ENCODE assay signal across 8 mouse cellular contexts in genomic region chr16:98081140-98081539, GRCm38 (mm10). TPM values are rescaled to one million over a fixed set of nuclear protein-coding genes. Genes with fewer than 3 reads are reported as not detected.
A peak's percentile ranks its signal among the peaks of the same experiment; 100 is the strongest.
DNase-seq lines count a peak whose midpoint lies in the region; ATAC-seq and TF ChIP-seq lines count a peak whose summit lies in the region.
"Not testable (repeated sequence)": the region's sequence is repeated elsewhere in the genome, so short reads cannot be mapped to it uniquely, and the experiment has no call there.

No protein-coding gene starts in this region.

- TF ChIP-seq POLR2A in ES-Bruce4 (IDR thresholded peaks at IDR 0.05; ENCODE audit: insufficient read depth, low read length), result not testable (repeated sequence)

- H3K4me3 ChIP-seq in ES-Bruce4 (ENCODE audit: low read depth, low read length), result not testable (repeated sequence)
- peak overlapping the region; percentile 74 for H3K4me3 ChIP-seq in forebrain, embryonic 12.5 days (replicated peaks)
- H3K4me3 ChIP-seq in heart, postnatal 0 days (ENCODE audit: low read depth, low read length), result peak overlapping the region; percentile 77
- peak overlapping the region; percentile 72 for H3K4me3 ChIP-seq in kidney, embryonic 14.5 days (ENCODE audit: low read length)
- peak overlapping the region; percentile 78 for H3K4me3 ChIP-seq in liver, embryonic 12.5 days
- peak overlapping the region; percentile 76 for H3K4me3 ChIP-seq in midbrain, embryonic 12.5 days
- H3K4me3 ChIP-seq in stomach, embryonic 14.5 days (ENCODE audit: low read depth, low read length), result peak overlapping the region; percentile 66

- H3K9me3 ChIP-seq in ES-Bruce4 (replicated peaks; ENCODE audit: control insufficient read depth, insufficient read depth, low read length, poor library complexity, severe bottlenecking); forebrain, embryonic 12.5 days; heart, postnatal 0 days (replicated peaks; ENCODE audit: control insufficient read depth, low read length); kidney, embryonic 14.5 days (ENCODE audit: control insufficient read depth, low read length); liver, embryonic 12.5 days (replicated peaks); midbrain, embryonic 12.5 days; stomach, embryonic 14.5 days (ENCODE audit: control insufficient read depth, low read depth, low read length): not testable (repeated sequence)

- H3K36me3 ChIP-seq in ES-Bruce4 (ENCODE audit: control insufficient read depth, insufficient read depth, low read length, poor library complexity, severe bottlenecking); forebrain, embryonic 12.5 days (replicated peaks); heart, postnatal 0 days (replicated peaks; ENCODE audit: control insufficient read depth, insufficient read depth, low read length); kidney, embryonic 14.5 days (ENCODE audit: control insufficient read depth, insufficient read depth, low read length); midbrain, embryonic 12.5 days; stomach, embryonic 14.5 days (ENCODE audit: control insufficient read depth, insufficient read depth, low read length): not testable (repeated sequence)
- peaks cover 22% of the 10 kb centered on the region for H3K36me3 ChIP-seq in liver, embryonic 12.5 days

- H3K27ac ChIP-seq in ES-Bruce4 (ENCODE audit: insufficient read depth, low read length); heart, postnatal 0 days (ENCODE audit: low read depth); kidney, embryonic 14.5 days (ENCODE audit: low read depth, low read length); liver, embryonic 12.5 days; stomach, embryonic 14.5 days (ENCODE audit: low read length): not testable (repeated sequence)
- H3K27ac ChIP-seq in forebrain, embryonic 12.5 days, result peak overlapping the region; percentile 82
- H3K27ac ChIP-seq in midbrain, embryonic 12.5 days (replicated peaks), result peak overlapping the region; percentile 66; the same call in 1 of the 2 replicates

- peak overlapping the region; percentile 65 for H3K4me2 ChIP-seq in forebrain, embryonic 12.5 days
- peak overlapping the region; percentile 87 for H3K4me2 ChIP-seq in heart, postnatal 0 days (ENCODE audit: low read depth, low read length)
- peak overlapping the region; percentile 61 for H3K4me2 ChIP-seq in kidney, embryonic 14.5 days (replicated peaks; ENCODE audit: low read depth, low read length)
- peak overlapping the region; percentile 76 for H3K4me2 ChIP-seq in liver, embryonic 12.5 days
- peak overlapping the region; percentile 64 for H3K4me2 ChIP-seq in midbrain, embryonic 12.5 days (replicated peaks)
- peak overlapping the region; percentile 55 for H3K4me2 ChIP-seq in stomach, embryonic 14.5 days (replicated peaks; ENCODE audit: low read depth, low read length)

- DNase-seq in embryo, embryonic 10 days (ENCODE audit: low spot score), result peak; percentile 5
- not testable (repeated sequence) for DNase-seq in heart, postnatal 0 days (ENCODE audit: low spot score)

- peak overlapping the region; percentile 73 for H3K9ac ChIP-seq in ES-Bruce4 (ENCODE audit: low read depth, poor library complexity, severe bottlenecking)
- 0 out of 2 replicates have a peak overlapping the region, but pooled peaks have one; percentile 62 for H3K9ac ChIP-seq in forebrain, embryonic 12.5 days
- H3K9ac ChIP-seq in heart, postnatal 0 days (replicated peaks; ENCODE audit: low read depth, low read length), result peak overlapping the region; percentile 60; the same call in 1 of the 2 replicates
- peak overlapping the region; percentile 68; the same call in 1 of the 2 replicates for H3K9ac ChIP-seq in kidney, embryonic 14.5 days (ENCODE audit: low read depth, low read length)
- H3K9ac ChIP-seq in liver, embryonic 12.5 days, result peak overlapping the region; percentile 84
- H3K9ac ChIP-seq in midbrain, embryonic 12.5 days (replicated peaks), result peak overlapping the region; percentile 62; the same call in 1 of the 2 replicates
- not testable (repeated sequence) for H3K9ac ChIP-seq in stomach, embryonic 14.5 days (replicated peaks; ENCODE audit: low read depth, low read length)

- TF ChIP-seq CTCF in ES-Bruce4 (IDR thresholded peaks at IDR 0.05; ENCODE audit: low read depth, low read length); heart, postnatal 0 days (IDR thresholded peaks at IDR 0.05; ENCODE audit: low read depth): not testable (repeated sequence)

- not testable (repeated sequence) for H3K4me1 ChIP-seq in ES-Bruce4 (ENCODE audit: control insufficient read depth, insufficient read depth, low read length); forebrain, embryonic 12.5 days; heart, postnatal 0 days (ENCODE audit: control insufficient read depth, insufficient read depth); kidney, embryonic 14.5 days (ENCODE audit: control insufficient read depth, insufficient read depth, low read length); midbrain, embryonic 12.5 days; stomach, embryonic 14.5 days (ENCODE audit: control insufficient read depth, insufficient read depth, low read length)
- peaks cover 16% of the 10 kb centered on the region for H3K4me1 ChIP-seq in liver, embryonic 12.5 days

- not testable (repeated sequence) for H3K27me3 ChIP-seq in ES-Bruce4 (ENCODE audit: control insufficient read depth, insufficient read depth, low read length, poor library complexity, severe bottlenecking); forebrain, embryonic 12.5 days; heart, postnatal 0 days (ENCODE audit: control insufficient read depth, insufficient read depth, low read length); kidney, embryonic 14.5 days (ENCODE audit: control insufficient read depth, insufficient read depth, low read length); liver, embryonic 12.5 days (replicated peaks); midbrain, embryonic 12.5 days; stomach, embryonic 14.5 days (ENCODE audit: control insufficient read depth, insufficient read depth, low read length)

- 83% methylated on average over 1 of the region's 1 CpGs for WGBS in forebrain, embryonic 12.5 days
- WGBS in heart, postnatal 0 days, result 94% methylated on average over 1 of the region's 1 CpGs
- WGBS in kidney, embryonic 14.5 days, result 85% methylated on average over 1 of the region's 1 CpGs
- 66% methylated on average over 1 of the region's 1 CpGs for WGBS in liver, embryonic 12.5 days (ENCODE audit: insufficient replicate concordance)
- WGBS in midbrain, embryonic 12.5 days, result 81% methylated on average over 1 of the region's 1 CpGs
- WGBS in stomach, embryonic 14.5 days, result 90% methylated on average over 1 of the region's 1 CpGs

- not testable (repeated sequence) for TF ChIP-seq EP300 in ES-Bruce4 (IDR thresholded peaks at IDR 0.05; ENCODE audit: insufficient read depth, low read depth, low read length); heart, postnatal 0 days (IDR thresholded peaks at IDR 0.05; ENCODE audit: low read depth)

- ATAC-seq in forebrain, embryonic 12.5 days (ENCODE audit: low FRiP score); heart, postnatal 0 days (ENCODE audit: insufficient read depth, low read depth); kidney, embryonic 14.5 days (ENCODE audit: low FRiP score, low TSS enrichment); liver, embryonic 12.5 days; midbrain, embryonic 12.5 days (ENCODE audit: low FRiP score, low read depth); stomach, embryonic 14.5 days (ENCODE audit: insufficient number of reproducible peaks, insufficient read depth, low FRiP score, low read depth): not testable (repeated sequence)

RNA-seq across cellular contexts. Expression of gene A630089N07Rik, which starts 1.1 kb away (rescaled TPM):
- polyA plus RNA-seq in ES-Bruce4 (2011; ENCODE audit: insufficient read depth, insufficient read length, low read depth, missing spikeins), result 30.1 and 32.0 TPM in 2 replicates
- polyA plus RNA-seq in forebrain, embryonic 12.5 days (2016; fragmentation: Nextera tagmentation; extraction: Ambion mirVana), result 24.1 and 30.6 TPM in 2 replicates
- total RNA-seq in heart, postnatal 0 days (2014; rRNA removed; ENCODE audit: low replicate concordance), result 0.43 and 2.0 TPM in 2 replicates
- polyA plus RNA-seq in heart, postnatal 0 days (2015; fragmentation: Nextera tagmentation; extraction: Ambion mirVana), result 2.7 and 3.4 TPM in 2 replicates
- 29.0 and 32.4 TPM in 2 replicates for polyA plus RNA-seq in kidney, embryonic 14.5 days (2014; fragmentation: Nextera tagmentation; extraction: Ambion mirVana)
- 17.3 and 18.5 TPM in 2 replicates for polyA plus RNA-seq in liver, embryonic 12.5 days (2016; fragmentation: Nextera tagmentation; extraction: Ambion mirVana)
- 23.3 and 25.5 TPM in 2 replicates for polyA plus RNA-seq in midbrain, embryonic 12.5 days (2016; fragmentation: Nextera tagmentation; extraction: Ambion mirVana)
- 24.9 and 29.5 TPM in 2 replicates for polyA plus RNA-seq in stomach, embryonic 14.5 days (2014; fragmentation: Nextera tagmentation; extraction: Ambion mirVana)
